Mouse (Mus musculus): ENCODE results near the gene Ppp1r13l. TPM values are rescaled to one million over a fixed set of nuclear protein-coding genes. Genes with fewer than 3 reads are reported as not detected.

Gene Ppp1r13l
- polyA plus RNA-seq, 1 experiment from 2014 or later, result 12.0 TPM

DNA sequence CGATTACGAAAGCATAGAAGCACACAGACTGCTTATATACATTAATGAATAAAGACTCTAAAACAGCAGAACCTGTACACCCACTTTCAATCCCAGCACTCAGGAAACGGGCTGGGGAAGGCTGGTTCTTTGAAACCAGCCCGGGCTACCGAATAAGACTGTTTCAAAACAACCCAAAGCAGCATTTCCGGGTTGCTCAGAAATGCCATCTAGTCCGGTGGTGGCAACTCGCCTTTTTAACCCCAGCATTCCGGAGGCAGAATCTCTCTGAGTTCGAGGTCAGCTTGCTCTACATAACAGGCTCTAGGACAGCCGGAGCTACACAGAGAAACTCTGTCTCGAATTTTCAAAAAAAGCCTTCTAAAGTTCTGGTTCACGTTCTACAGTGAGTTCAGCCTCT lies 915 bp upstream of the Ppp1r13l start:
- WGBS, result 19% methylated on average over 13 of the region's 13 CpGs
- Histone ChIP-seq H3K9me3 (no peaks in the 10 kb centered on the region), H3K4me1 (peaks cover 53% of the 10 kb centered on the region), H3K27ac (peak overlapping the region; percentile 92), H3K27me3 (ENCODE audit: insufficient read depth, poor library complexity, severe bottlenecking) (no peaks in the 10 kb centered on the region), H3K36me3 (peaks cover 40% of the 10 kb centered on the region), H3K4me3 (peak overlapping the region; percentile 73)
- DNase-seq (ENCODE audit: low spot score), result no peak

DNA sequence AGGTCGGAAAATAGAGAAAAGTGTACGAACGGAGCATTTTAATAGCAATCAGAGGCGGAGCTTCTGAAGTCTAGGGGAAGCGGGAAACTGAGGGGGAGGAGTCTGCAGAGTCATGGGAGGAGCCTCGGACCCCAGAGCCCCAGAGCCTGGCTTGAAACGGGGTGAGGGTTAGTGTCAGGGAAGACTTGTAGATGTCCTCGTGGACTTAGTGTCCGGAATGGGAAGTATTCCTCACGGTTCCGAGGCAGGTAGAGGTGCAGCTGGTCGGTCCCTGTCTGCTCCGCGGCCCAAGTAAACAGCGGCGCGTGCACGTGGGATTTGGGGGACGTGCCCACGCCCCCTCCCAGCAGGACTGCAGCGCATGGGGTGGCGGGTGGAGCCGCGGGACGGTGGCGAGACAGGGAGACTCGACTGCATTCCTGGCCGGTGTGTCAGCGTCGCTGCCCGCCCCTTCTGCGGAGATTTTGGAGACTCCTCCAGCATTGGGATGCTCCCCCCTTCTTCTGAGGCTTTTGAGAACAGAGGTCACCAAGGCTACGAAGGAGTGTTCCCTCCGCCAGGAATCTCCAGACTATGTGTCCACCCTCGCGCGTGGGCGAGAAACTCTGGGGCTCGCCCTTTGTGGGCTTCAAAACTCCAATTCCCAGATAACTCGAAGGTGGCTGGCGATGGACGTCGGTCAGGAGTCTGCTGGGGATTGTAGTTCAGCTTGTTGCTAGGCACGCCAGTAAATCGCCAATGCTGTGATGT lies 518 bp downstream of the Ppp1r13l start:
- peak overlapping the region; percentile 73 for H3K4me3 ChIP-seq
- peaks cover 59% of the 10 kb centered on the region for H3K4me1 ChIP-seq

DNA sequence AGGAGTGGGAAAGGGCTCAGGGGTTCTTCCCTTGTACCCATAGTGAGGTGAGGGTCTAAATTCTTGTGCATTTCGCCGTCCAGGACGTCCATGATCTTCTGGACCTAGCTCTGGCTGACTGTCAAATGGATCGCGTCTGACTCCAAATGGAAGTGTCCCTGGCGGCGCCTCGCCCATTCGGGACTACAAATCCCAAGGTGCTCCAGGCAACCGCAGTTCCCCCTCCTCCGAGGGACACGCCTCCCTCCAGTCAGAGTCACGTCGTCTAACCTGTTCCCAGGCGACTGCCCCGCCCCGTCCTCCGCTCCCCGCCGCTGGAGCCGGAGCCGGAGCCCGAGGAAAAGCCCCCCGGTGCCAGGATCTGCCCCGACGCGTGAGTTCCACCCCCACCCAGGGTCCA lies 1.4 kb downstream of the Ppp1r13l start:
- Histone ChIP-seq H3K4me1 (peaks cover 59% of the 10 kb centered on the region), H3K27me3 (ENCODE audit: insufficient read depth, poor library complexity, severe bottlenecking) (no peaks in the 10 kb centered on the region), H3K27ac (peak overlapping the region; percentile 92), H3K4me3 (peak overlapping the region; percentile 73), H3K9me3 (no peaks in the 10 kb centered on the region), H3K36me3 (peaks cover 23% of the 10 kb centered on the region)
- under 1% methylated on average over 27 of the region's 27 CpGs for WGBS
- peak; percentile 98 for DNase-seq (ENCODE audit: low spot score)

More for the DNA sequence above, 518 bp downstream of the Ppp1r13l start:
- WGBS, result under 1% methylated on average over 45 of the region's 45 CpGs
- H3K27ac ChIP-seq, result peak overlapping the region; percentile 92
- DNase-seq (ENCODE audit: low spot score), result peak; percentile 89
- peaks cover 27% of the 10 kb centered on the region for H3K36me3 ChIP-seq
- H3K27me3 ChIP-seq (ENCODE audit: insufficient read depth, poor library complexity, severe bottlenecking), result no peaks in the 10 kb centered on the region
- no peaks in the 10 kb centered on the region for H3K9me3 ChIP-seq

DNA sequence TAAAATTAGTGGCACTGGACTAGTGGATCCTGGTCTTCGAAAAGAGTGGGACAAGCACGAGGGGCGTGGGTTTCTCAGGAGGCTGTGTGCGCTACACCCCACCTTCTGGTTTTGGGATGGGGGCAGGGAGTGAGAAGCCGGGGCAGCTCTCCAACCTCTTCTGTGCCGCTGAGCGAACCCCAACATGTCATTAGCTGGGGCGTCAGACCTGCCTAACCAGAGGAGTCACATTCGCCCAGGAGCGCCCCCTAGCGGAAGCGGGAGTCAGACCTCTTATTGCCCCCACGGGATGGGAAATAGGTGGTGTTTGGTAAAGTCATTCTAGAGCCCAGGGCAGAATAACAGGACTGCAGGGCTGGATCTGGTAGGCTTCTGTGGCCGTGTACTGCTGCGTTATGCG lies 2.2 kb downstream of the Ppp1r13l start:
- H3K27ac ChIP-seq, result peak overlapping the region; percentile 92
- H3K4me1 ChIP-seq, result peaks cover 59% of the 10 kb centered on the region
- no peaks in the 10 kb centered on the region for H3K27me3 ChIP-seq (ENCODE audit: insufficient read depth, poor library complexity, severe bottlenecking)
- H3K36me3 ChIP-seq, result peaks cover 16% of the 10 kb centered on the region
- peak; percentile 91 for DNase-seq (ENCODE audit: low spot score)
- 9% methylated on average over 16 of the region's 16 CpGs for WGBS
- H3K4me3 ChIP-seq, result peak overlapping the region; percentile 73
- H3K9me3 ChIP-seq, result no peaks in the 10 kb centered on the region

DNA sequence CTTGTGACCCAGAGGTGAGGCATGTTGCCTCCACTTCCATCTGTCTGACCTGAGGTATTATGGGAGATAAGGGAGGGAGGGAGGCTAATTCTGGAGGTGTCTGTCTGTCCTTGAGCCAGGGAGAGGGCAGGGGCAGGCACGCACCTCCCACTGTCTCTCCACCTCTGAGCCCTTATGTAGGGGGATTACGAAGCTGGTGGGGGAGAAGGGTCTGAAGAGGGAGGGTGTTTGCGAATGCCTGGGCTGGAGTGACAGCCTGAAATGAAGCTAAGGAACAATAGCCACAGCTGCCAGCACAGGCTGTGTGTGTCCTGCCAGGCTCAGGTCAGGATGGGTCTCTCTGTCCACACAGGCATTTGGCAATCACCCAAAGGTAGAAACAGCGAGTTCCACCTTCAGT lies 2.7 kb downstream of the Ppp1r13l start:
- Histone ChIP-seq H3K4me3 (peak overlapping the region; percentile 73), H3K4me1 (peaks cover 59% of the 10 kb centered on the region)
- WGBS, result 25% methylated on average over 4 of the region's 4 CpGs

DNA sequence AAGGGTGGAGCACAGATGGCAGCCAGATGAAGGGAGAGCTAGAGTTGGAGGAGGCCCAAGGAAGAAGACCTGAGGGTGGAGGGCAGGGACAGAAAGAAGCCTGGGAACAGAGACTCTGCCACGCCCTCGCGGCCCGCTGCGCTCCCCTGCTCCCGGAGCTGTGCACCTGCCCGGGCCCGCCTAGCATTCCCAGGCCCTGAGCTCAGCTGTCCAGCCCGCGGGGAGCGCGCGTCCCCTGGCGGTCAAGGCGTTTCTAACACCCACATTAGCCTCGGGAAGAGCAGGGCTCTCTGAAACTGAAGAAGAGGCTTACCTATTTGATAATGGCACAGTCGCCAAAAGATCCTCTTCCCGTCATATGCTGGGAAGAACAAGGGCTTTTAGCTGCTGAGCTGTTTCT lies 4.3 kb downstream of the Ppp1r13l start:
- H3K4me1 ChIP-seq, result peaks cover 48% of the 10 kb centered on the region
- H3K36me3 ChIP-seq, result peaks cover 17% of the 10 kb centered on the region; the same call in 1 of the 2 replicates
- peak overlapping the region; percentile 92; the same call in 1 of the 2 replicates for H3K27ac ChIP-seq
- peaks cover 5% of the 10 kb centered on the region for H3K27me3 ChIP-seq (ENCODE audit: insufficient read depth, poor library complexity, severe bottlenecking)
- H3K9me3 ChIP-seq, result no peaks in the 10 kb centered on the region
- DNase-seq (ENCODE audit: low spot score), result peak; percentile 90
- H3K4me3 ChIP-seq, result peak overlapping the region; percentile 73; the same call in 1 of the 2 replicates
- WGBS, result 3% methylated on average over 18 of the region's 18 CpGs

More for the DNA sequence above, 2.7 kb downstream of the Ppp1r13l start:
- Histone ChIP-seq H3K27ac (peak overlapping the region; percentile 92), H3K27me3 (ENCODE audit: insufficient read depth, poor library complexity, severe bottlenecking) (no peaks in the 10 kb centered on the region), H3K9me3 (no peaks in the 10 kb centered on the region), H3K36me3 (peaks cover 13% of the 10 kb centered on the region)
- DNase-seq (ENCODE audit: low spot score), result peak; percentile 88

DNA sequence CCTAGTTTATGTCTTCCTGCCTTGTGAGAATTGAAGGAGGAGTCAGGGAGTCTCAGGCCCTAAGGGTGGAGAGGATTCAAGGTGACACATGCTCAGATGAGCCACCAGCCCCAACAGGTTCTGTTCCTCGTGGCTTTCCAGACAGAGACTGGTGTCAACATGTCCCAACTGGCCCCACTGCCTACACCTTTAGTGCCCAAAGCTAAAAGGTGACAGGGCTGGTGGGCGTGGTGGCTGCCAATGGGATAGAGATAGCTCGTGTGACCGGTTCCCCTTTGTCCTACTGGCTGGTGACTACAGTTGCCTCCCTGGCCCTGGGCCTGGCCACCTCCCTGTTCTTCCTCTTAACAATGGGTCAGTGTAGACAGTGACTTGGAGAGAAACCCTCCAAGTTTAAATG lies 5.8 kb downstream of the Ppp1r13l start:
- H3K4me3 ChIP-seq, result no peak overlapping the region
- peaks cover 47% of the 10 kb centered on the region for H3K4me1 ChIP-seq
- H3K27ac ChIP-seq, result no peak overlapping the region
- H3K27me3 ChIP-seq (ENCODE audit: insufficient read depth, poor library complexity, severe bottlenecking), result peaks cover 16% of the 10 kb centered on the region
- 74% methylated on average over 4 of the region's 4 CpGs for WGBS
- H3K36me3 ChIP-seq, result peaks cover 31% of the 10 kb centered on the region
- DNase-seq (ENCODE audit: low spot score), result no peak
- no peaks in the 10 kb centered on the region for H3K9me3 ChIP-seq

DNA sequence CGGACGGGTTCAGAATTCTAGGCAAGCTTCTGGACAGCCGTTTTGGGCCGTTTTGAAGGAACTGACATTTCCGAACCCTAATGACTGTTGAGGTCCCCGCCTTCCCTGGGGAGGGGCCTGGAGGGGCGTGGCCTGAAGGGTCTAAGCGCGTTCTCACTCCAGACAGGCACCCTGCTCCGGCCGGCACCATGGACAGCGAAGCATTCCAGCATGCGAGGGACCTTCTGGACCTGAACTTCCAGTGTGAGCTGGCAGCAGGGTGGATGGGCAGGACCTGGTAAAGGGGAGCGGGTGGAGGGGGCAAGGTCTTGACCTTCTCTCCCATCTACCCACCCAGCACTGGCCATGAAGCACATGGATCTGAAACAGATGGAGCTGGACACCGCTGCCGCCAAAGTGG lies 8.8 kb downstream of the Ppp1r13l start:
- Histone ChIP-seq H3K36me3 (peaks cover 61% of the 10 kb centered on the region), H3K27me3 (ENCODE audit: insufficient read depth, poor library complexity, severe bottlenecking) (peaks cover 16% of the 10 kb centered on the region), H3K4me3 (no peak overlapping the region), H3K4me1 (peaks cover 18% of the 10 kb centered on the region), H3K9me3 (no peaks in the 10 kb centered on the region), H3K27ac (no peak overlapping the region)
- no peak for DNase-seq (ENCODE audit: low spot score)
- WGBS, result 18% methylated on average over 16 of the region's 16 CpGs

DNA sequence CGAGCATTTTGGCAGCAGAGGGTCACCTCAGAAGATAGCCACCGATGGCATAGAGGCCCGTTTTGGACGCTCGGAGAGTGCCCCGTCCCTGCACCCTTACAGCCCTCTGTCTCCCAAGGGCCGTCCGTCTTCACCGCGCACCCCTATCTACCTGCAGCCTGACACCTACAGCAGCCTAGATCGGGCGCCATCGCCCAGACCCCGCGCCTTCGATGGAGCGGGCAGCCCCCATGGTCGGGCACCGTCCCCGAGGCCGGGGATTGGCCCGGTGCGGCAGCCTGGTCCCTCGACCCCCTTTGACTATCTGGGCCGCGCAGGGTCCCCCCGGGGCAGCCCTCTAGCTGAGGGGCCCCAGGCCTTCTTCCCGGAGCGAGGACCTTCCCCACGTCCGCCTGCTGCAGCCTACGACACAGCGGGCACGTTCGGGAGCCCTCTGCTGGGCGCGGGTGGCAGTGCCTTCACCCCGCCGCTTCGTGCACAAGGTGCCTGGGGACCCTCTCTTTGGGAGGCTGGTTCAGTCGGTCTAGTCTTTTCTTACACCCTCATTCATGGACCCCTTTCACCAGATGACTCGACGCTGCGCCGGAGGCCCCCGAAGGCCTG lies 10.4 kb downstream of the Ppp1r13l start:
- Histone ChIP-seq H3K4me3 (peak overlapping the region; percentile 47), H3K4me1 (peaks cover 9% of the 10 kb centered on the region), H3K9me3 (no peaks in the 10 kb centered on the region), H3K36me3 (peaks cover 76% of the 10 kb centered on the region), H3K27me3 (ENCODE audit: insufficient read depth, poor library complexity, severe bottlenecking) (peaks cover 16% of the 10 kb centered on the region), H3K27ac (peak overlapping the region; percentile 43; the same call in 1 of the 2 replicates)
- DNase-seq (ENCODE audit: low spot score), result no peak
- WGBS, result 20% methylated on average over 46 of the region's 46 CpGs

DNA sequence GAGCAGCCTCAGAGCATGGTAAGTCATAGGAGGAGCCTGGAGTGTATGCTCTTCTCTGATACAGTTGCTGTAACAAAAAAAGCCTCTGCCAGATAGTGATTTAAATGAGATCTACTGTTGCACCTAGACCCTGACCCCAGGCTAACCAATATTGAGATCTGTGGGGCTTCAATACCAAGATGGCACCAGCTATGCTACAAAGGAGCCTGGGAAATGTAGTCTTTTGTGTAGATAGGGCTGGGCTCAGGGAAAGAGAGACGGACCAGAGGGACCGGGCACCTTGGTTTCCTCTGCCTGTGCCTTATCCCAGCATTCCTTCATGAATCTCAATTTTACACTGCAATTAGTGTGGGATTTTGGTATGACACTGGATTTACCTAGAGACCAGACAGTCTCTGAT lies 13.8 kb downstream of the Ppp1r13l start:
- Histone ChIP-seq H3K36me3 (peaks cover 98% of the 10 kb centered on the region), H3K4me3 (no peak overlapping the region), H3K27me3 (ENCODE audit: insufficient read depth, poor library complexity, severe bottlenecking) (peaks cover 16% of the 10 kb centered on the region), H3K27ac (no peak overlapping the region), H3K9me3 (no peaks in the 10 kb centered on the region), H3K4me1 (peaks cover 14% of the 10 kb centered on the region)
- no peak for DNase-seq (ENCODE audit: low spot score)
- WGBS, result 91% methylated on average over 2 of the region's 2 CpGs

DNA sequence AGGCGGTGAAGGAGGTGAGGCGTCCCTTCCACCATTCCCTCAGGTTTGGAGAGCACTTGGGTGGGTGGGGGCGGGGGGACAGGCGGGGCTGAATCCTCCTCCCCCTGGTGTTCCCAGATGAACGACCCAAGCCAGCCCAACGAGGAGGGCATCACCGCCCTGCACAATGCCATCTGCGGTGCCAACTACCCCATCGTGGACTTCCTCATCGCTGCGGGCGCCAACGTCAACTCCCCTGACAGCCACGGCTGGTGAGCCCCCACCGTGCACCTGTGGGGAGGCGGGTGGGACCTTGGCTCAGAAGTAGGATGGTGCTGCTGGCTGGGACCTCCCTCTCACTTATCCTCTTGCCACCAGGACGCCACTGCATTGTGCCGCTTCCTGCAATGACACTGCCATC lies 15.8 kb downstream of the Ppp1r13l start:
- H3K27ac ChIP-seq, result no peak overlapping the region
- 0 out of 2 replicates have a peak, but pooled peaks cover 5% of the 10 kb centered on the region for H3K4me1 ChIP-seq
- H3K27me3 ChIP-seq (ENCODE audit: insufficient read depth, poor library complexity, severe bottlenecking), result no peaks in the 10 kb centered on the region
- H3K4me3 ChIP-seq, result no peak overlapping the region
- 73% methylated on average over 18 of the region's 18 CpGs for WGBS
- no peaks in the 10 kb centered on the region for H3K9me3 ChIP-seq
- no peak for DNase-seq (ENCODE audit: low spot score)
- peaks cover 93% of the 10 kb centered on the region for H3K36me3 ChIP-seq

DNA sequence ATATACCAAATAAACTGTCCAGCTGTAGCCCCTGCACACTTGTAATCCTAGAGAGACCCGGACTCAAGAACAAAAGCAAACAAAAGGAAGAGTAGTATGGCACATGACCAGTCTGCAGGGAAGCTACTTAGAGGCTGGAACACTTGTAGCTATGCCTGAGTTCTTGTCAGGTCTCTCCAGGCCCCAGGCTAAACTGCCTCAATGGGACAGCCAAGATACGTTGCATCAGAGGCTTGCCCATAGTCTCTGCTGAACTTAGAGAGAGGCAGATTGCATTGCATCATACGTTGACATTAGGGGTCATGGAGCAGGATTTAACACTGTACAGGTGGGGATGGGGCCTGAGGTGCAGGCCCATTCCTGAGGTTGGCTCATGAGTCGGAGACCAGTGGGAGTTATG lies 16.5 kb downstream of the Ppp1r13l start:
- Histone ChIP-seq H3K27ac (no peak overlapping the region), H3K36me3 (peaks cover 86% of the 10 kb centered on the region), H3K27me3 (ENCODE audit: insufficient read depth, poor library complexity, severe bottlenecking) (no peaks in the 10 kb centered on the region), H3K4me3 (no peak overlapping the region), H3K4me1 (0 out of 2 replicates have a peak, but pooled peaks cover 5% of the 10 kb centered on the region), H3K9me3 (no peaks in the 10 kb centered on the region)
- no peak for DNase-seq (ENCODE audit: low spot score)
- 86% methylated on average over 4 of the region's 4 CpGs for WGBS

DNA sequence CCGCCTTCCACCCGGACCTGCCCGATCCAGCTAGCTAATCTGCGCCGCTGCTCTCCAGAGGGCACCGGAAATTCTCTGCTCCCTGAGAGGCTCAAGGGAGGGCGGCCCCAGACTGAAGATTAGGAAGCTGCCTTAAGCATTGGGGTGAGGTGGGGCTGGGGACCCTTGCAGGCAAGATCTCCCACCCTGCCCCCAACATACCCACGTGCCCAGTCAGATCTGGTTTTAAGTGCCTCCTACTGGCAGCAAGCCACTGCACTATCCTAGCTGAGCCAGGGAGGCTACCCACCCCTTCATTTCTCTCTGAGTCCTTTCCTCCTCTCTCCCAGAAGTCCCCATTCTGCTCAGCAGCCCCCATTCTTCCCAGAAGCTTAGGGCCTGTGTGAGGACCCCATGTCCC lies 18.5 kb downstream of the Ppp1r13l start:
- no peak for DNase-seq (ENCODE audit: low spot score)
- WGBS, result 50% methylated on average over 8 of the region's 8 CpGs
- Histone ChIP-seq H3K9me3 (no peaks in the 10 kb centered on the region), H3K27me3 (ENCODE audit: insufficient read depth, poor library complexity, severe bottlenecking) (no peaks in the 10 kb centered on the region), H3K4me3 (no peak overlapping the region), H3K27ac (no peak overlapping the region), H3K4me1 (0 out of 2 replicates have a peak, but pooled peaks cover 13% of the 10 kb centered on the region), H3K36me3 (peaks cover 66% of the 10 kb centered on the region)

Data from heart, embryonic 10.5 days (tissue).